ENCODE assay signal across 8 mouse cellular contexts in the genomic region with DNA sequence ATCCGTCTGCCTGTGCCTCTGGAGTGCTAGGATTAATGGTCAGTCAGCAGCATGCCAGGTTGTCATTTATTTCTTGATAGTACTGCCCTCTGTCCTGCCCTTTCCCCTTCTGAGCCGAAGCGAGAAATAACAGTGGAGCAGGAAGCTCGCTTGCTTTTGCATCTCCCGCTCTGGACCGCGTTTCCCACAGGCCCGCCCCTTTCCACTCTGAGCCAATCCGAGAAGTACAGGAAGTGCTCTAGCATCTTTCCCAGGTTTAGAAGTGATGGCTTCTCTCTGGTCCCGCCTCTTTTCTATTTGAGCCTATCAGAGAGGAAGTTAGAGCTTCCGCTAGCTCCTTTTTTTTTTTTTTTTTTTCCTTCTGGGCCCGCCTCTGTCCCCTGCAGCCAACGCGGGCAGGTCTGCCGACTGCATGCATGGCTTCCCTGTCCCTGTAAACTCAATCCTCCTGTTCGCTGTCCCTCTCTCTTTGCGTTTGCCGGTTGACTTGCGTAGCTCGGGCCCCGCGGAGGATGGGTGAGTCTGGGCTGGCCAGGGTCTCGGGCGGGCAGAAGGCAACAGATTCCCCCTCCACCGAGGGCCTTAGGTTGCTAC. TPM values are rescaled to one million over a fixed set of nuclear protein-coding genes. Genes with fewer than 3 reads are reported as not detected.
A peak's percentile ranks its signal among the peaks of the same experiment; 100 is the strongest.
DNase-seq lines count a peak whose midpoint lies in the region; ATAC-seq and TF ChIP-seq lines count a peak whose summit lies in the region.

No protein-coding gene starts in this region.

- WGBS in forebrain, embryonic 13.5 days = under 1% methylated on average over 25 of the region's 25 CpGs
- under 1% methylated on average over 24 of the region's 25 CpGs for WGBS in large intestine, adult 2 months
- under 1% methylated on average over 25 of the region's 25 CpGs for WGBS in liver, postnatal 0 days (ENCODE audit: insufficient replicate concordance)
- under 1% methylated on average over 25 of the region's 25 CpGs for WGBS in neural tube, embryonic 14.5 days

- no peaks in the 10 kb centered on the region for H3K27me3 ChIP-seq in ES-Bruce4 (ENCODE audit: control insufficient read depth, insufficient read depth, low read length, poor library complexity, severe bottlenecking)
- no peaks in the 10 kb centered on the region for H3K27me3 ChIP-seq in forebrain, embryonic 13.5 days
- H3K27me3 ChIP-seq in liver, postnatal 0 days (ENCODE audit: insufficient read depth, low read length) = no peaks in the 10 kb centered on the region
- no peaks in the 10 kb centered on the region for H3K27me3 ChIP-seq in neural tube, embryonic 14.5 days (ENCODE audit: control insufficient read depth, insufficient read depth, low read length)

- H3K9ac ChIP-seq in ES-Bruce4 (ENCODE audit: low read depth, poor library complexity, severe bottlenecking) = peak overlapping the region; percentile 92
- peak overlapping the region; percentile 74 for H3K9ac ChIP-seq in forebrain, embryonic 13.5 days
- peak overlapping the region; percentile 73 for H3K9ac ChIP-seq in liver, postnatal 0 days (replicated peaks)
- H3K9ac ChIP-seq in neural tube, embryonic 14.5 days (replicated peaks; ENCODE audit: low read depth, low read length) = peak overlapping the region; percentile 78

- peak overlapping the region; percentile 76 for H3K27ac ChIP-seq in ES-Bruce4 (ENCODE audit: insufficient read depth, low read length)
- peak overlapping the region; percentile 60 for H3K27ac ChIP-seq in forebrain, embryonic 13.5 days
- H3K27ac ChIP-seq in liver, postnatal 0 days (ENCODE audit: low read depth) = peak overlapping the region; percentile 93
- peak overlapping the region; percentile 48 for H3K27ac ChIP-seq in neural tube, embryonic 14.5 days (ENCODE audit: low read depth, low read length)

- TF ChIP-seq CTCF in ES-Bruce4 (IDR thresholded peaks at IDR 0.05; ENCODE audit: low read depth, low read length) = no peak
- TF ChIP-seq CTCF in liver, postnatal 0 days (IDR thresholded peaks at IDR 0.05; ENCODE audit: low read depth) = no peak

- TF ChIP-seq POLR2A in ES-Bruce4 (IDR thresholded peaks at IDR 0.05; ENCODE audit: insufficient read depth, low read length) = peak; percentile 85

- peak overlapping the region; percentile 100 for H3K4me3 ChIP-seq in ES-Bruce4 (ENCODE audit: low read depth, low read length)
- H3K4me3 ChIP-seq in forebrain, embryonic 13.5 days = peak overlapping the region; percentile 61
- H3K4me3 ChIP-seq in liver, postnatal 0 days (ENCODE audit: low read depth, low read length) = peak overlapping the region; percentile 66
- H3K4me3 ChIP-seq in neural tube, embryonic 14.5 days (ENCODE audit: low read depth, low read length) = peak overlapping the region; percentile 63

- peaks cover 20% of the 10 kb centered on the region for H3K36me3 ChIP-seq in ES-Bruce4 (ENCODE audit: control insufficient read depth, insufficient read depth, low read length, poor library complexity, severe bottlenecking)
- H3K36me3 ChIP-seq in forebrain, embryonic 13.5 days (ENCODE audit: poor library complexity, severe bottlenecking) = peaks cover 28% of the 10 kb centered on the region
- H3K36me3 ChIP-seq in liver, postnatal 0 days (replicated peaks; ENCODE audit: insufficient read depth, low read length) = peaks cover 19% of the 10 kb centered on the region
- no peaks in the 10 kb centered on the region for H3K36me3 ChIP-seq in neural tube, embryonic 14.5 days (ENCODE audit: control insufficient read depth, insufficient read depth, low read length)

- intact Hi-C loops in heart, postnatal 10 days (cut with DNase I) = no loop called here

- no peaks in the 10 kb centered on the region for H3K9me3 ChIP-seq in ES-Bruce4 (replicated peaks; ENCODE audit: control insufficient read depth, insufficient read depth, low read length, poor library complexity, severe bottlenecking)
- no peaks in the 10 kb centered on the region for H3K9me3 ChIP-seq in forebrain, embryonic 13.5 days (replicated peaks)
- no peaks in the 10 kb centered on the region for H3K9me3 ChIP-seq in liver, postnatal 0 days (ENCODE audit: low read length)
- no peaks in the 10 kb centered on the region for H3K9me3 ChIP-seq in neural tube, embryonic 14.5 days (ENCODE audit: control insufficient read depth, low read length)

- peak; percentile 97 for ATAC-seq in cerebellum, adult (ENCODE audit: insufficient number of reproducible peaks, low FRiP score, low TSS enrichment)
- peak; percentile 97 for ATAC-seq in forebrain, embryonic 13.5 days
- ATAC-seq in liver, postnatal 0 days = peak; percentile 89
- peak; percentile 96 for ATAC-seq in neural tube, embryonic 14.5 days (ENCODE audit: low read depth)

- DNase-seq in heart, postnatal 10 days = peak; percentile 98
- peak; percentile 99 for DNase-seq in large intestine, adult 2 months (ENCODE audit: low read depth, low spot score)
- peak; percentile 93 for DNase-seq in liver, postnatal 0 days
- peak; percentile 94 for DNase-seq in testis, postnatal 10 days (ENCODE audit: low spot score)

- peak overlapping the region; percentile 83 for H3K4me2 ChIP-seq in forebrain, embryonic 13.5 days
- peak overlapping the region; percentile 84 for H3K4me2 ChIP-seq in liver, postnatal 0 days (ENCODE audit: low read depth, low read length)
- peak overlapping the region; percentile 48 for H3K4me2 ChIP-seq in neural tube, embryonic 14.5 days (ENCODE audit: low read depth, low read length)

- TF ChIP-seq EP300 in ES-Bruce4 (IDR thresholded peaks at IDR 0.05; ENCODE audit: insufficient read depth, low read depth, low read length) = no peak
- TF ChIP-seq EP300 in liver, postnatal 0 days (IDR thresholded peaks at IDR 0.05; ENCODE audit: low read depth) = peak; percentile 64; the same call in 1 of the 2 replicates

- H3K4me1 ChIP-seq in ES-Bruce4 (ENCODE audit: control insufficient read depth, insufficient read depth, low read length) = no peaks in the 10 kb centered on the region
- peaks cover 27% of the 10 kb centered on the region for H3K4me1 ChIP-seq in forebrain, embryonic 13.5 days
- peaks cover 11% of the 10 kb centered on the region for H3K4me1 ChIP-seq in liver, postnatal 0 days (ENCODE audit: insufficient read depth)
- peaks cover 9% of the 10 kb centered on the region; the same call in 1 of the 2 replicates for H3K4me1 ChIP-seq in neural tube, embryonic 14.5 days (ENCODE audit: control insufficient read depth, insufficient read depth, low read length)

RNA-seq across cellular contexts. Expression of gene Tyw1, which starts 1.4 kb away (rescaled TPM):
- 27.7 and 27.8 TPM in 2 replicates for polyA plus RNA-seq in ES-Bruce4 (2011; ENCODE audit: insufficient read depth, insufficient read length, low read depth, missing spikeins)
- 24.4 and 27.1 TPM in 2 replicates for polyA plus RNA-seq in forebrain, embryonic 13.5 days (2015; fragmentation: Nextera tagmentation; extraction: Ambion mirVana)
- total RNA-seq in heart, postnatal 10 days (2021) = 1 to 10 TPM; 9.4 to 9.5 TPM
- polyA plus RNA-seq in large intestine, adult 2 months (2012; rRNA removed) = 6.7 and 7.9 TPM in 2 replicates
- polyA plus RNA-seq in liver, postnatal 0 days (2015; fragmentation: Nextera tagmentation; extraction: Ambion mirVana) = 8.4 and 10.9 TPM in 2 replicates
- 23.5 and 28.0 TPM in 2 replicates for polyA plus RNA-seq in neural tube, embryonic 14.5 days (2014; fragmentation: Nextera tagmentation; extraction: Ambion mirVana)

RNA-seq across cellular contexts. Expression of gene Sbds, which starts 1.4 kb away (rescaled TPM):
- 66.8 and 68.5 TPM in 2 replicates for polyA plus RNA-seq in ES-Bruce4 (2011; ENCODE audit: insufficient read depth, insufficient read length, low read depth, missing spikeins)
- 65.4 and 67.7 TPM in 2 replicates for polyA plus RNA-seq in forebrain, embryonic 13.5 days (2015; fragmentation: Nextera tagmentation; extraction: Ambion mirVana)
- 10 to 100 TPM; 44.3 to 46.8 TPM for total RNA-seq in heart, postnatal 10 days (2021)
- 21.9 and 32.7 TPM in 2 replicates for polyA plus RNA-seq in large intestine, adult 2 months (2012; rRNA removed)
- 44.0 and 44.8 TPM in 2 replicates for polyA plus RNA-seq in liver, postnatal 0 days (2015; fragmentation: Nextera tagmentation; extraction: Ambion mirVana)
- 48.5 and 50.5 TPM in 2 replicates for polyA plus RNA-seq in neural tube, embryonic 14.5 days (2014; fragmentation: Nextera tagmentation; extraction: Ambion mirVana)

RNA-seq across cellular contexts. Expression of gene Tmem248, which starts 39.9 kb away (rescaled TPM):
- polyA plus RNA-seq in ES-Bruce4 (2011; ENCODE audit: insufficient read depth, insufficient read length, low read depth, missing spikeins) = 60.2 and 63.9 TPM in 2 replicates
- 21.8 and 22.3 TPM in 2 replicates for polyA plus RNA-seq in forebrain, embryonic 13.5 days (2015; fragmentation: Nextera tagmentation; extraction: Ambion mirVana)
- 10 to 100 TPM; 41.3 to 41.7 TPM for total RNA-seq in heart, postnatal 10 days (2021)
- 24.4 and 26.2 TPM in 2 replicates for polyA plus RNA-seq in large intestine, adult 2 months (2012; rRNA removed)
- 28.1 and 30.7 TPM in 2 replicates for polyA plus RNA-seq in liver, postnatal 0 days (2015; fragmentation: Nextera tagmentation; extraction: Ambion mirVana)
- polyA plus RNA-seq in neural tube, embryonic 14.5 days (2014; fragmentation: Nextera tagmentation; extraction: Ambion mirVana) = 31.0 and 32.8 TPM in 2 replicates

Comparison
In these comparisons a context has a peak if more than half of its experiments do, and no peak if none do; other contexts are left out.
1. Peak in every context shown above with its lines: DNase-seq, ATAC-seq, H3K4me3 ChIP-seq and H3K27ac ChIP-seq.